Mouse (Mus musculus) heart, postnatal 0 days (tissue): ENCODE data around the gene Manbal.

ENCODE experiments used
- CTCF ChIP-seq: IDR thresholded peaks from 2 replicates; pipeline ENCODE4 v1.5.1; 2016; ENCODE audit warnings: antibody characterized with exemption, control low read depth, low read depth
- EP300 ChIP-seq: IDR thresholded peaks from 2 replicates; pipeline ENCODE4 v1.6.1; 2016; ENCODE audit warnings: antibody characterized with exemption, low read depth

- TF ChIP-seq CTCF (peak; percentile 80), EP300 (no peak)
These were observed 25.7 kb upstream of the Manbal start for GRCm38 (mm10) chr2:157341554-157342270.
